Mouse (Mus musculus): ENCODE results near the gene Ash1l.

Ash1l gene

GRCm38 (mm10) chr3:88950576-88951326, at the start of gene Ash1l, which contains the start of gene Dap3:
Ash1l (plus strand) TSS chr3:88950622.
Dap3 (minus strand) TSS chr3:88951181.
- peak; percentile 75 for DNase-seq

- no peak for DNase-seq
Observed at GRCm38 (mm10) chr3:88904803-88905202, 45.6 kb upstream of the Ash1l start.

- DNase-seq, result no peak
Observed at GRCm38 (mm10) chr3:88905209-88905608, 45.2 kb upstream of the Ash1l start.

- no peak for DNase-seq
Observed at GRCm38 (mm10) chr3:88905741-88906140, 44.7 kb upstream of the Ash1l start.

- DNase-seq, result no peak
Observed at GRCm38 (mm10) chr3:88906393-88907159, 43.8 kb upstream of the Ash1l start.

- DNase-seq, result no peak
Observed at GRCm38 (mm10) chr3:88912585-88912984, 37.8 kb upstream of the Ash1l start.

GRCm38 (mm10) chr3:88913511-88914383, 36.7 kb upstream of the Ash1l start, which contains the start of gene Msto1:
Msto1 (minus strand) TSS chr3:88913999.
- DNase-seq, result peak; percentile 93

- no peak for DNase-seq
Observed at GRCm38 (mm10) chr3:88914384-88914810, 36.0 kb upstream of the Ash1l start.

GRCm38 (mm10) chr3:88918981-88919380, 31.4 kb upstream of the Ash1l start:
- peak; percentile 37 for DNase-seq

GRCm38 (mm10) chr3:88921411-88921810, 29.0 kb upstream of the Ash1l start:
- DNase-seq, result no peak

- DNase-seq, result no peak
Observed at GRCm38 (mm10) chr3:88923989-88924591, 26.3 kb upstream of the Ash1l start.

- DNase-seq, result no peak
Observed at GRCm38 (mm10) chr3:88925651-88926050, 24.8 kb upstream of the Ash1l start.

- no peak for DNase-seq
Observed at GRCm38 (mm10) chr3:88929501-88929900, 20.9 kb upstream of the Ash1l start.

- DNase-seq, result no peak
Observed at GRCm38 (mm10) chr3:88939071-88939470, 11.4 kb upstream of the Ash1l start.

- no peak for DNase-seq
Observed at GRCm38 (mm10) chr3:88939749-88940148, 10.7 kb upstream of the Ash1l start.

- DNase-seq, result no peak
Observed at GRCm38 (mm10) chr3:88942316-88942880, 8.0 kb upstream of the Ash1l start.

- no peak for DNase-seq
Observed at GRCm38 (mm10) chr3:88944109-88944508, 6.3 kb upstream of the Ash1l start.

GRCm38 (mm10) chr3:88949786-88950575, 441 bp upstream of the Ash1l start:
- peak; percentile 88 for DNase-seq

GRCm38 (mm10) chr3:88951327-88951800, 942 bp downstream of the Ash1l start:
- DNase-seq, result no peak

GRCm38 (mm10) chr3:88953246-88953645, 2.8 kb downstream of the Ash1l start:
- no peak for DNase-seq

- DNase-seq, result no peak
Observed at GRCm38 (mm10) chr3:88953736-88954135, 3.3 kb downstream of the Ash1l start.

All from kidney, adult 11 months (tissue).